Mouse (Mus musculus) megakaryocyte, embryonic 14.5 days (primary cell): ENCODE results near the gene Taf11. TPM values are rescaled to one million over a fixed set of nuclear protein-coding genes. Genes with fewer than 3 reads are reported as not detected.
A peak's percentile ranks its signal among the peaks of the same experiment; 100 is the strongest.

ENCODE experiments used
- H3K27me3 ChIP-seq: replicated peaks from 2 replicates; pipeline ENCODE3; 2012; ENCODE audit warnings: inconsistent platforms
- H3K36me3 ChIP-seq: replicated peaks from 2 replicates; pipeline ENCODE3; 2012; ENCODE audit warnings: low read length, inconsistent platforms, mixed read lengths
- H3K4me1 ChIP-seq: 2 replicates; pipeline ENCODE4 v1.6.1; 2012; ENCODE audit warnings: inconsistent platforms
- H3K4me3 ChIP-seq: replicated peaks from 2 replicates; pipeline ENCODE3; 2012; ENCODE audit warnings: moderate library complexity, mild to moderate bottlenecking, inconsistent platforms
- H3K9me3 ChIP-seq: 2 replicates; pipeline ENCODE4 v1.6.1; 2012; ENCODE audit warnings: inconsistent platforms
- FLI1 ChIP-seq: IDR thresholded peaks from 2 replicates; pipeline ENCODE4 v1.6.1; 2012; ENCODE audit warnings: low read length, inconsistent platforms, mixed read lengths
- GATA1 ChIP-seq: IDR thresholded peaks from 3 replicates; pipeline ENCODE4 v1.6.1; 2012; ENCODE audit warnings: mixed read lengths, low read length, inconsistent platforms, borderline replicate concordance
- polyA plus RNA-seq: library from polyadenylated mRNA; stranded (reverse); fragments of >175 nt; gene quantifications from 2 replicates; pipeline ENCODE4 v1.2.3, GENCODE M21; 2012; ENCODE audit warnings: low replicate concordance; ENCODE audit not compliant: insufficient read depth

Gene Taf11
- polyA plus RNA-seq, 1 experiment, result 82.5 TPM

DNA sequence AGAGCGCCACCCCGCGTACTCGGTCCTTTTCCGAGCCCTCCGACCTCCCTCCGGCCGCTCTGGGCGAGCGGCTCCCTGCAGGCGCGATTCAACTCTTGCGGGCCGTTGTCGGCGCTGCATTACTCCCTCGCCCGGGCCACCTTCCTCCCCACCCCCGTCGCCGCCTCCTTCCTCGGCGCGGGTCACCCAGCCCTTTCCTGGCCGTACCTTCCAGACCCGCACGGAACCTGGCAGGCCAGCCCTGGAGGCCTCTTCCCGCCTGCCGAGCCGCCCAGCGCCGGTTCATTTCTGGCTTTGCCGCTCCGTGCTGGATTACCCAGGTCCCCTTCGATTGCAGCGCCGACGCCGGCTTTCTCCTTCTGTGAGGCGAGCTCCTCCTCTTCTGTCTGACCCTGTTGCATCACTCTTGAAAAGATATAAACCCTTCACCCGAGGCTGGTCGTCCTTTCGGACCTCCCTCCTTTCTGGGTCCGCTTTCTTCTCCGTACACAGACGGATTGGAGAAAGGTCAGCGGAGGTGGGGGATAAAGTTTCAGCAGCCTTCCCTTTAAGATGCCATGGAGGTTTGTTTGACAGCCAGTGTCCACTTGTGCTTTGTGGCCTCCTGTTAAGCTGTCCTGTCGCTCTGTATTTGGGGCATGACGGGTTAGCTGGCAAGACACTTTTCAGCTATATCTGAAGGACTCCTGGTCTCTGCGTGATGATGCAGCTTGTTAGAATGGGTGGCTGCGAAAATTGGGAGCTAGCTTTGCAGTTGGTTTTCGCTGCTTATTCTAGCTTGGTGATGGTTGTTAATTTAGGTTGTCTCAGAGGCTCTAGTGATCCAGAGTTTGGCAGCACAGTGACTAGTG lies 52.6 kb downstream of the Taf11 start:
- Histone ChIP-seq H3K27me3 (no peaks in the 10 kb centered on the region), H3K4me1 (peaks cover 46% of the 10 kb centered on the region), H3K4me3 (peak overlapping the region; percentile 97), H3K36me3 (peaks cover 21% of the 10 kb centered on the region), H3K9me3 (no peaks in the 10 kb centered on the region)
- no peak for TF ChIP-seq FLI1
- no peak for TF ChIP-seq GATA1

DNA sequence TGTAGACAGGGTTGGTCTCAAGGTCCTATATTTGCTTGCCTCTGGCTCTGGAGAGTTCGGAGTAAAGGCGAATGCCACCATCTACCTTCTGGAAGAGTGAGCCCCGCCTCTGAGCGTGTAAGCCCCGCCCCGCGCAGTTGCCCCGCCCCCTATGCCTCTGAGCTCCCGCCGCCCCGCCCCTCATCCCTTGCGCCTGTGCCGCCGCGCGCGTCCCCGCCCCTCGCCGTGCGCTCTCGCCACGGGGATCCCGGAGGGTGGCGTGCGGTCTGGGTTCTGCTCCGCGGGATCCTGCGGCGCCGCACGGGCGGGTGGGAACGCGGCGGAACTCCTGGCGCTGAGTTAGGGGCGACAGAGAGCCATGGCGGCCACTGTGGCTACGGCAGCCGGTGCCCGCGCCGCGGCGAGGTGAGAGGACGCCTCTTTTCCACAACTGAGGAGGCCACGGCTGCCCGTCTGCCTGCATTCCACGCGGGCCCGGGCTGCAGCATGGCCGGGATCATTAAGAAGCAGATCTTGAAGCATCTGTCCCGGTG lies 53.3 kb downstream of the Taf11 start, which contains the start of gene Uhrf1bp1:
Gene Uhrf1bp1, plus strand, starts transcription at position 177 of the 533 bp plus-strand sequence.
- TF ChIP-seq GATA1 (no peak), FLI1 (no peak)
- Histone ChIP-seq H3K9me3 (no peaks in the 10 kb centered on the region), H3K4me1 (peaks cover 40% of the 10 kb centered on the region), H3K27me3 (no peaks in the 10 kb centered on the region), H3K4me3 (peak within 1 kb of the TSS; percentile 97), H3K36me3 (peaks cover 26% of the 10 kb centered on the region)

Other genes starting within 250 kb of the Taf11 start
- gene Spdef, start 180.9 kb downstream of the Taf11 start, polyA plus RNA-seq, result 1.4 and 2.3 TPM in 2 replicates
- gene D17Wsu92e, start 89.2 kb downstream of the Taf11 start, polyA plus RNA-seq, result 15.2 and 42.6 TPM in 2 replicates
- 400 and 415 TPM in 2 replicates for gene Snrpc, start 71.7 kb downstream of the Taf11 start, polyA plus RNA-seq
- gene Uhrf1bp1, start 53.4 kb downstream of the Taf11 start, polyA plus RNA-seq, result 3.2 and 12.1 TPM in 2 replicates
- 18.1 and 19.1 TPM in 2 replicates for gene Anks1, start 538 bp downstream of the Taf11 start, polyA plus RNA-seq
- 0.47 TPM in 1 of 2 replicates, not detected in the other for gene Tcp11, start 170.8 kb upstream of the Taf11 start, polyA plus RNA-seq
- 0.54 TPM in 1 of 2 replicates, not detected in the other for gene Scube3, start 232.3 kb upstream of the Taf11 start, polyA plus RNA-seq